In genomic region chr5:142836891-142837290, GRCm38 (mm10) we compare ENCODE assay signal across 23 mouse cellular contexts. TPM values are rescaled to one million over a fixed set of nuclear protein-coding genes. Genes with fewer than 3 reads are reported as not detected.
A peak's percentile ranks its signal among the peaks of the same experiment; 100 is the strongest.
DNase-seq lines count a peak whose midpoint lies in the region; ATAC-seq and TF ChIP-seq lines count a peak whose summit lies in the region.
"Had no signal": no experiment of that assay in that cellular context is flagged by ENCODE, and none has a peak within 500 bp of the region (broad histone marks: within the 10 kb centered on the region; RNA-seq: fewer than 3 reads in every experiment).

No protein-coding gene starts in this region.

- TF ChIP-seq CTCF in ES-Bruce4 (IDR thresholded peaks at IDR 0.05; ENCODE audit: low read depth, low read length): no peak

- no peaks in the 10 kb centered on the region for H3K9me3 ChIP-seq in midbrain, embryonic 11.5 days (ENCODE audit: control insufficient read depth, low read length)
- peaks cover under 1% of the 10 kb centered on the region; the same call in 1 of the 2 replicates for H3K9me3 ChIP-seq in midbrain, embryonic 14.5 days (ENCODE audit: control insufficient read depth, low read length)
- peaks cover 3% of the 10 kb centered on the region; the same call in 1 of the 2 replicates for H3K9me3 ChIP-seq in ES-Bruce4 (replicated peaks; ENCODE audit: control insufficient read depth, insufficient read depth, low read length, poor library complexity, severe bottlenecking)
- peaks cover 5% of the 10 kb centered on the region; the same call in 1 of the 2 replicates for H3K9me3 ChIP-seq in hindbrain, embryonic 14.5 days (ENCODE audit: control insufficient read depth, low read length)
- H3K9me3 ChIP-seq: forebrain, embryonic 13.5 days; hindbrain, embryonic 12.5 days; intestine, embryonic 15.5 days had no signal

- H3K27ac ChIP-seq in midbrain, embryonic 11.5 days (ENCODE audit: low read depth, low read length): no peak overlapping the region
- no peak overlapping the region for H3K27ac ChIP-seq in midbrain, embryonic 14.5 days (replicated peaks; ENCODE audit: low read depth, low read length)
- H3K27ac ChIP-seq in ES-Bruce4 (ENCODE audit: insufficient read depth, low read length): no peak overlapping the region
- H3K27ac ChIP-seq in hindbrain, embryonic 14.5 days: no peak overlapping the region
- H3K27ac ChIP-seq: forebrain, embryonic 10.5 days; forebrain, embryonic 13.5 days; hindbrain, embryonic 12.5 days; intestine, embryonic 15.5 days had no signal

- H3K4me3 ChIP-seq in midbrain, embryonic 11.5 days (ENCODE audit: low read depth, low read length): no peak overlapping the region
- H3K4me3 ChIP-seq in midbrain, embryonic 14.5 days (replicated peaks; ENCODE audit: low read depth, low read length): no peak overlapping the region
- no peak overlapping the region for H3K4me3 ChIP-seq in ES-Bruce4 (ENCODE audit: low read depth, low read length)
- H3K4me3 ChIP-seq in hindbrain, embryonic 14.5 days (replicated peaks; ENCODE audit: low read length): no peak overlapping the region
- H3K4me3 ChIP-seq: forebrain, embryonic 10.5 days; forebrain, embryonic 13.5 days; hindbrain, embryonic 12.5 days; intestine, embryonic 15.5 days had no signal

- TF ChIP-seq POLR2A in ES-Bruce4 (IDR thresholded peaks at IDR 0.05; ENCODE audit: insufficient read depth, low read length): no peak

- no peak overlapping the region for H3K4me2 ChIP-seq in midbrain, embryonic 11.5 days
- H3K4me2 ChIP-seq in midbrain, embryonic 14.5 days (ENCODE audit: low read length): no peak overlapping the region
- H3K4me2 ChIP-seq in hindbrain, embryonic 14.5 days (replicated peaks): no peak overlapping the region
- H3K4me2 ChIP-seq: forebrain, embryonic 13.5 days; heart, embryonic 11.5 days; hindbrain, embryonic 12.5 days; intestine, embryonic 15.5 days had no signal

- H3K27me3 ChIP-seq in midbrain, embryonic 11.5 days (ENCODE audit: control insufficient read depth, insufficient read depth, low read length): no peaks in the 10 kb centered on the region
- H3K27me3 ChIP-seq in midbrain, embryonic 14.5 days (ENCODE audit: control insufficient read depth, insufficient read depth, low read length): no peaks in the 10 kb centered on the region
- no peaks in the 10 kb centered on the region for H3K27me3 ChIP-seq in ES-Bruce4 (ENCODE audit: control insufficient read depth, insufficient read depth, low read length, poor library complexity, severe bottlenecking)
- no peaks in the 10 kb centered on the region for H3K27me3 ChIP-seq in hindbrain, embryonic 14.5 days (ENCODE audit: control insufficient read depth, insufficient read depth, low read length)
- H3K27me3 ChIP-seq: forebrain, embryonic 13.5 days; hindbrain, embryonic 12.5 days; intestine, embryonic 15.5 days; Patski had no signal

- 0 out of 2 replicates have a peak, but pooled peaks have one; percentile 12 for TF ChIP-seq EP300 in ES-Bruce4 (IDR thresholded peaks at IDR 0.05; ENCODE audit: insufficient read depth, low read depth, low read length)

- no peaks in the 10 kb centered on the region for H3K4me1 ChIP-seq in midbrain, embryonic 11.5 days (ENCODE audit: control insufficient read depth, insufficient read depth, low read length)
- H3K4me1 ChIP-seq in midbrain, embryonic 14.5 days (ENCODE audit: control insufficient read depth, insufficient read depth, low read length): no peaks in the 10 kb centered on the region
- peaks cover 8% of the 10 kb centered on the region for H3K4me1 ChIP-seq in ES-Bruce4 (ENCODE audit: control insufficient read depth, insufficient read depth, low read length)
- no peaks in the 10 kb centered on the region for H3K4me1 ChIP-seq in hindbrain, embryonic 14.5 days (replicated peaks; ENCODE audit: control insufficient read depth, insufficient read depth, low read length)
- H3K4me1 ChIP-seq: hindbrain, embryonic 12.5 days; intestine, embryonic 15.5 days had no signal

- DNase-seq in midbrain, embryonic 11.5 days (ENCODE audit: low spot score, missing footprints): peak; percentile 57
- no peak for DNase-seq in midbrain, embryonic 14.5 days
- peak; percentile 48 for DNase-seq in 3134 (ENCODE audit: extremely low read depth, insufficient read length, low spot score)
- peak; percentile 55 to 61 for DNase-seq in urinary bladder, postnatal 36 days (ENCODE audit: low spot score in 2 of 2)
- DNase-seq in hindbrain, embryonic 14.5 days (ENCODE audit: low spot score): no peak
- DNase-seq: adrenal gland, postnatal 10 days; adrenal gland, postnatal 36 days; cerebellum, adult 11 months; cerebellum, adult 2 months; cerebellum, adult 9-11 months; cerebellum, postnatal 25 days; gastrocnemius, postnatal 14 days; heart, adult 18-20 months had no signal

- WGBS in midbrain, embryonic 11.5 days: 68% methylated on average over 6 of the region's 6 CpGs
- 73% methylated on average over 6 of the region's 6 CpGs for WGBS in midbrain, embryonic 14.5 days
- 88% methylated on average over 5 of the region's 6 CpGs for WGBS in hindbrain, embryonic 14.5 days

- no peaks in the 10 kb centered on the region for H3K36me3 ChIP-seq in midbrain, embryonic 11.5 days (ENCODE audit: control insufficient read depth, insufficient read depth, low read length)
- H3K36me3 ChIP-seq in midbrain, embryonic 14.5 days (ENCODE audit: control insufficient read depth, insufficient read depth, low read length): no peaks in the 10 kb centered on the region
- no peaks in the 10 kb centered on the region for H3K36me3 ChIP-seq in ES-Bruce4 (ENCODE audit: control insufficient read depth, insufficient read depth, low read length, poor library complexity, severe bottlenecking)
- no peaks in the 10 kb centered on the region for H3K36me3 ChIP-seq in hindbrain, embryonic 14.5 days (replicated peaks; ENCODE audit: control insufficient read depth, insufficient read depth)
- H3K36me3 ChIP-seq: forebrain, embryonic 10.5 days; G1E; hindbrain, embryonic 12.5 days; intestine, embryonic 15.5 days had no signal

- ATAC-seq in midbrain, embryonic 11.5 days (ENCODE audit: low FRiP score): no peak
- no peak for ATAC-seq in midbrain, embryonic 14.5 days (ENCODE audit: low FRiP score, low TSS enrichment)
- no peak for ATAC-seq in hindbrain, embryonic 14.5 days (ENCODE audit: low FRiP score)
- ATAC-seq: forebrain, embryonic 13.5 days; forebrain, embryonic 16.5 days; hindbrain, embryonic 16.5 days; intestine, embryonic 15.5 days; Patski had no signal

- no peak overlapping the region for H3K9ac ChIP-seq in midbrain, embryonic 11.5 days (ENCODE audit: low read length)
- no peak overlapping the region for H3K9ac ChIP-seq in midbrain, embryonic 14.5 days (replicated peaks; ENCODE audit: low read length)
- no peak overlapping the region for H3K9ac ChIP-seq in ES-Bruce4 (ENCODE audit: low read depth, poor library complexity, severe bottlenecking)
- no peak overlapping the region for H3K9ac ChIP-seq in hindbrain, embryonic 14.5 days
- H3K9ac ChIP-seq: forebrain, embryonic 13.5 days; hindbrain, embryonic 12.5 days; intestine, embryonic 15.5 days had no signal

RNA-seq across cellular contexts. Expression of gene Tnrc18, which starts 19.4 kb away (rescaled TPM):
- 26.9 and 27.4 TPM in 2 replicates for polyA plus RNA-seq in midbrain, embryonic 11.5 days (2014; fragmentation: Nextera tagmentation; extraction: Ambion mirVana)
- polyA plus RNA-seq in midbrain, embryonic 14.5 days (2014; fragmentation: Nextera tagmentation; extraction: Ambion mirVana): 37.7 and 47.4 TPM in 2 replicates
- 13.9 and 20.2 TPM in 2 replicates for polyA plus RNA-seq in ES-Bruce4 (2011; ENCODE audit: insufficient read depth, insufficient read length, low read depth, missing spikeins)
- 34.1 and 38.9 TPM in 2 replicates for polyA plus RNA-seq in hindbrain, embryonic 14.5 days (2014; fragmentation: Nextera tagmentation; extraction: Ambion mirVana)

RNA-seq across cellular contexts. Expression of gene Fbxl18, which starts 58.3 kb away (rescaled TPM):
- 10.5 and 11.8 TPM in 2 replicates for polyA plus RNA-seq in midbrain, embryonic 11.5 days (2014; fragmentation: Nextera tagmentation; extraction: Ambion mirVana)
- polyA plus RNA-seq in midbrain, embryonic 14.5 days (2014; fragmentation: Nextera tagmentation; extraction: Ambion mirVana): 28.6 and 28.8 TPM in 2 replicates
- polyA plus RNA-seq in ES-Bruce4 (2011; ENCODE audit: insufficient read depth, insufficient read length, low read depth, missing spikeins): 19.3 and 21.2 TPM in 2 replicates
- polyA plus RNA-seq in hindbrain, embryonic 14.5 days (2014; fragmentation: Nextera tagmentation; extraction: Ambion mirVana): 26.1 TPM in 2 replicates

Comparison
In these comparisons a context has a peak if more than half of its experiments do, and no peak if none do; other contexts are left out.
1. DNase-seq: peak in midbrain, embryonic 11.5 days (single experiment), 3134 (single experiment) and urinary bladder, postnatal 36 days (2 of 2); none in midbrain, embryonic 14.5 days (single experiment) and hindbrain, embryonic 14.5 days (single experiment).